Mouse (Mus musculus) gastrocnemius, postnatal 4 days (tissue): ENCODE data around the gene Gpr65. TPM values are rescaled to one million over a fixed set of nuclear protein-coding genes. Genes with fewer than 3 reads are reported as not detected.
"Not testable (repeated sequence)": the region's sequence is repeated elsewhere in the genome, so short reads cannot be mapped to it uniquely, and the experiment has no call there.

Experiments
- DNase-seq, 2 experiments: peaks; one replicate each; pipeline ENCODE4 v3.0.0; 2021 to 2022; ENCODE audit warnings: low spot score in 2 of 2, mixed read lengths in 2 of 2
- total RNA-seq, 2 experiments: library from RNA; stranded (reverse); gene quantifications; 2 replicates each; pipeline ENCODE4 v1.2.3; 2021

Gene Gpr65
- total RNA-seq, 2 experiments from 2014 or later = 0.25 to 0.57 TPM

DNA sequence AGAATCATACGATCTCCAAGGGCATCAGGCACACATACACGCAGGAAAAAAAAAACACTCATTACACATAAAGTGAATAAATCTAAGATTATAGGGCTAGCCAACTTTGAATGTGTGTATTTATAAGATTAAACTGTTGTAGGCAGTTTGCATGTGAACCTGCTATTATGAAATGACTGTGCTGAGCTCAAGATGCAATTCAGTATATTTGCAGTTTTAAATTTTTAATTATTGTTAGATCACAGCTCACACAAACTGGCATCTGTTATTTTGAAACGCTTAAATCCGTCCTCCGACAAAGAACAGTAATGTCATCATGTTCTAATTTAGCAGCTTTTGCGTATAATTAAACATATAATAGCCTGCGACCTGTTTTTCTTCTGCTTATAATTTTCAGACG, 12.6 kb downstream of the Gpr65 start:
- no peak for DNase-seq

DNA sequence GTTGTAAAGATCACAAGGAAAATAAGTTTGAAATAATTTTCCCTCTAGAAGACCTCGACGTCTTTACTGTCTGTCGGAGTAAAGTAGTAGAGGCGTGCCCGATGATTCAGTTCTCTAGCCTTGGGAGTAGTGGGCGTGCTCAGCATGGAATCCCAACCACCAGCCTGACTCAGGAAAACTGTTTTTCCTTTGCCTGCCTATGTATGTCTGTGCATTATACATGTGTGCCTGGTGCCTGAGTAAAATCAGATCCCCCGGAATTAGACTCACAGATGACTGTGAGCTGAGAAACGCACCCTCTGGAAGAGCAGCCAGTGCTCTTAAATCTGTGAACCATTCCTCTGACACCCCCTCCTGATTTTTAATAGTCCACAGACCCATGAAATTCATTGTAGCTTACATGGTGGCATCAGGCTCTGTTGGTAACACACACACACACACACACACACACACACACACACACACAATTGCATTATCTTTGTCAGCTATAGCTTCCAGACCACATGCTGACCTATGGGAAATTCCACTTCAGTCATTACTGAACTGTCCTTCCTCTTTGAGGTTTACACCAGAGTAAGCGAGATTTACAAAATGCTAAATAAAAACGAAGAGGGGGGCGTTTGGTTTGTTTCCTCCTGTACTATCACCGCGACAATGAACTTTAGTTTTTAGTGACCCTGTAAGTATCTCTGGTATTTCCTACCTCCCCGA, 14.5 kb downstream of the Gpr65 start:
- no peak for DNase-seq

DNA sequence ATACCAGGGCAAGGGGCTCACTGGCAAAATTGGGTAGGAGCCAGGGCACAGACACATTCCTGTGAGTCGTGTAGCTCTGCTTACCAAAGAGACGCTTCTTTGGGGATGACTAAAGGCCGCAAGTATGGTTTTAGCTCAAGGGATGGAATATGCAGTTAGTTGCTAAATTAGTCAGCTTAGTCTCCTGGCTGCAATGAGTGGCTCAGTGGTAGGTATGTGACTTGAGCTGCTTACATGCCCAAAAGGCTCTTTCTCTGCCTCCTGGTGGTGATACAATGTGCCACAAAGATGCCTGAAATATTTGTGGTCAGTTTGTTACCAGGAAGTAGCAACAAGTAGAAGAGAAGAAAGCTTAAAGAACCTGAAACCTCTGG, 15.0 kb downstream of the Gpr65 start:
- DNase-seq = no peak

DNA sequence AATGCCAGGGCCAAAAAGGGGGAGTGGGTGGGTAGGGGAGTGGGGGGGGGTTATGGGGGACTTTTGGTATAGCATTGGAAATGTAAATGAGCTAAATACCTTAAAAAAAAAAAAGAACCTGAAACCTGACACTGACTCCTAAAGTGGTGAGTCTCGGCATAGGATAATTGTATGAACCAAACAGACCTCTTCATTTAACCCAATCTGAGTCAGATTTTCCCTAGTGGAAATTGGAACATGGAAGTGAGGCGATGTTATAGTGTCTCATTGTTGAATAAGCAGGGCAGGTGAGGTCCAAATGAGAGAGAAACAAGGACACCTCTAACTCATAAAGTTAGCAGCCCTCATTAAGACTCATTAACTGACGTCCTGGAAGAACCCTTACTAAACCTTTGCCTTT, 16.0 kb downstream of the Gpr65 start:
- DNase-seq = no peak

DNA sequence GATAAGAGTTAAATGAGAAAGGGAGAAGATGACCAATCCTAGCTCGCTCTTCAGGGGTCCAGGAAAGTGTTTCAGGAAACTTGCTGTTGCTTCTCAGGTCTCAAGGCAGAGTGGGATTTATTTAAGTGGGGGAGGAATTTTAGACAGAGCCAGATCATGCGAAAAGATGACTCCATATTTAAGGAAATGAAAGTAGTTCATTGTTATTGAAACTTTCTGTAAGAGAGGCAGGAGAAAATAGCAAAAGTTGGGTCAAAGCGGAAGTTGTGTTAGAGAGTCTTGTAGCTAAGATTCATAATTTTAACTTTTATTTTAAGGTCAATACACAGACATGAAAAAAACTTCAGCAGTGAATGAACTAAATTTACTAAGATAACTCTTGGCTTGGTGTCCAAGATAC, 22.0 kb downstream of the Gpr65 start:
- no peak for DNase-seq

DNA sequence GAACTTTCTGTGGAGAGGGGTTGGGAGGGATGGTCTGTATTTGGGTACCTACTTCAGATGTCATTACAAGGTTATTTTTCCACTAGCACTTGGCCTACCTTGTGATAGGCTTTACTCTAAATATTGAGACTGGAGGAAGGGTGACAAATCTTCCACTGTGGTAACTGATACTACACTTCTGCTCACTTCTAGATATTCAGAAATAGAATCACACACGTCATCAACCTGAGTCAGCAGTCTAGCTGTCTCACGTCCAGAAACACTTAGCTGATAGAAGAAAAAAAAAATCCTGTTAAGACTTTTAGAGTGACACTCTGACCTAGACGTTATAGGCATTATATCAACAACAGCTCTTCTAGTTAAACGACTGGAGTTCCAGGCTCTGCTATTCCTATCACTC, 23.8 kb downstream of the Gpr65 start:
- DNase-seq = no peak

DNA sequence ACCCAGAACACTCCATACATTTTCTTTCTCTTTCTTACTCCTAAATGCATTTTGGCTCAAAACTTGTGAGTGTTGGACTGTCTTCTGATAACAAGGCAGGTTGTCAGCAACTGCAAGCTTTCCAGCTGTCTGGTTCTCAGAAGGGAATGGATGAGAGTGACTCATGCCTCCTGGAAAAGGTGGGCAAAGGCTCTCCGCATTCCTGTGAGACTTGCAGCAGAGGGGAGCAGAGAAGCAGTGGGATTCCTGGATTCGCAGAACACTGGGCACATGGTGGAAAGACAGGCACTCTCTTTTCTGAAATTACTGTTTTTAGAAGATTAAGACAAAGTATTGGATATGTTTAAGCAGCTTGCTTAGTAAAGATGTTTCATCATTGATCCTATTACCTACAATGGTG, 25.8 kb downstream of the Gpr65 start:
- no peak for DNase-seq

DNA sequence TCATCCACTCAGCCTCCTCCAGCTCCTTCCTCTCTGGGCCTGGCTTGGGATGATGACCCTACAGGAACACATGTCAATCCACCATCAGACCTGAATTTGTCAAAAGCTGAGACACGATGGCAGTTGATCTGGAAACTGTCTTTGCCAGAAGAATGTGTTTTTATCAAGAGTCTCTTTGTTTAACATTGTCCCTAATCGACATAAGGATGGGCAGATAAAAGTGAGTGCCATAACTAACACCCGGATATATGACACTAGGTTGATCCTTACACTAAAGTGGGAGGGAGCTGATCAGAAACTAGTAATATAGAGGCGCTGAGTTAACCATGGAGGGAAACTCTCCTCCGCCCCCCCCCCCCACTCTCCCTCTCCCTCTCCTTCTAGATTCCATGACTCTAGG, 33.5 kb downstream of the Gpr65 start:
- DNase-seq = no peak

DNA sequence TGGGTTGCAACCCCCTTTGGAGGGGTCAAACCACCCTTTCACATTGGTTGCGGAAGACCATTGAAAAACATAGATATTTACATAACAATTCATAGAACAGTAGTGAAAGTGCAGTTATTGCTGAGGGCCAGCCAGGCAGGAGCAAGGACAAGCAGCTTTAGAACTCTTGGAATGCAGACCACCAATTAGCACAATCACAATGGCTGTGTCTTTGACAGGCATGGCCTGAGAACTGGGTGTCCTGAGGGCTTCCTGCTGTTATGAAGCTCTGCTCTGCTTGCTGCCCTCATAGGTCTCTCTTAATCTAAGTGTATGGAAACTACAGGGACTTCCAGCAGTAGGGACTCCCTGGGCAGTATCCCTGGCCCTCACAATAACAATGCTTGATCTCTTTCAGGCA, 34.6 kb downstream of the Gpr65 start:
- no peak for DNase-seq

DNA sequence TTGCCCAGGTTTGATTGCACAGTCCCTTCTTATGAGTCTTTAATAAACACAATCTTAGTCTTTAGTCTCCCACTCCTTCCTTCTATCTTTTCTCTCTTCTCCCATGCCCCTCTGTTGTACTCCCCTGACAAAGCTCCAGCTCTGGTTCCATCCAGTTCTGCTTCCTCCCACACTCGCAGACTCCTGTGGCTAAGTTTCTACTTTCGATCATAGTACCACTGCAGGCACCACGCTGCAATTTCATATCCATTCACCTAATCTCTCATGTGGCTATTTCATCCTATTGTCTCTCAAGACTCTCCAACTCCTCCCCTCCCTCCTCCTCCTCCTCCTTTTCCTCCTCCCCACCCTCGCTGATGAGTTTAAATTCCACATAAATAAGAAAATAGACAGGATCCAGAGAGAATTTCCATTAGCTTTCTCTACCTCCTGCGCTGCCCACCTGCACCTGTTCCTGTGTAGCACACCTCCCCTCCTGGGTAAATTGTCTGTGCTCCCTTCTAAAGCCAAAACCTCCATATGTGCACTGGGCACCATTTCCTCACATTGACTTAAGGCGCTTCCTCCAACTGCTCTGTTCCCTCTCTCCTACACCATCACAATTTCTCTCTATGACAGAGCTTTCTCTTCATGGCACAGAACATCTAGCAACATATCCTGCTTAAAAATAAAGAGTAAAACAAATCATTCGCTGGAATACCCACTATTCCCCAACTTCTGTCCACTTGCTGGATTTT, 38.9 kb downstream of the Gpr65 start:
- no peak for DNase-seq

DNA sequence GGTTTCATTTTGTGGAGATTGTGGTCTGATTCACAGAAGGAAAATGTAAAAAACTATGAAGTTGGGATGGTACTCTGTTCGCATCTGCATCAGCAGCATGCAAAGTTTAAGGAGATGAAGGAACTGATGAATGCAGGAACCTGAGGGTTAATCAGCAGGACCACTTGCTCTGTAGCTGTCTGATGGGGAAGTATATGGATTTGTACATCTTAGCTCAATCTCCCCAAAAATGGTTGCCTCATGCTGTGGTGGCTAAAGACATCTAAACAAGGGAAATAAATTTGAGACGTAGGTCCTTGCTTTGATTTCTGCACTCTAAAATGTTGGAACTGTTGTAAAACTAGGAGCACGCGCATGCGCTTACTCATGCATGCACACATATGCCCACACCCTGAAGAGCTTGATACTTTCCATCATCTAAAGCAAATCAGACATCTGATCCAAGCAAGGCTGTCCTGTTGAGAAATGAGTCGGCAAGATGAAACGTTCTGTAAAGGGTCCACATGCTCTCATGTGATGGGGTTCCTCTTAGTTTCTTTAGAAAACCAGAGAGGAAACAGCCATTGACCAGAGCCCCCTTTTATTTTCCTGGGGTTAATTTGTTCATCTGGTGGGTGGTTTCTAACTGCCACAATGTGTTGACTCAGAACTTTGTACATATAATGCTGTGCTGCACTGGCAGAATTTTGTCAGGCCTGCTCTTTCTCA, 43.1 kb downstream of the Gpr65 start:
- no peak for DNase-seq

DNA sequence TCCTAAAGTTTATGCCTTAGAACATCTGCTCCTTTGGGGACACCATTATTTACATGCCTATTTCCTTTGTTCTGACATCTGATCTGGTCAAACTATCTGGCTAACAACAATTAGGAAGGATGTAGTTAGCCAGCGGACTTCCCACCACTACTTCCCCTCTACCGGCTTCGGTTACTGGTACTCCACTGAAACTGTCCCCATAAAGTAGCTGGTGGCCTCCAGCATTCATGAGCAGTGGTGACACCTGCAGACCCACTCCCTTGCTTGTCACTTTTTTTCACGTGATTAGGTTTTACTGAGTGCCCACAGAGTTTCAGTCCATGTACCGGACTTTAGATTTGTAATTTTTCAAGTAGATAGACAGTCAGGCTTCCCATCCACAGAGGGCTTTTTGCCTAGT, 47.5 kb downstream of the Gpr65 start:
- no peak for DNase-seq

DNA sequence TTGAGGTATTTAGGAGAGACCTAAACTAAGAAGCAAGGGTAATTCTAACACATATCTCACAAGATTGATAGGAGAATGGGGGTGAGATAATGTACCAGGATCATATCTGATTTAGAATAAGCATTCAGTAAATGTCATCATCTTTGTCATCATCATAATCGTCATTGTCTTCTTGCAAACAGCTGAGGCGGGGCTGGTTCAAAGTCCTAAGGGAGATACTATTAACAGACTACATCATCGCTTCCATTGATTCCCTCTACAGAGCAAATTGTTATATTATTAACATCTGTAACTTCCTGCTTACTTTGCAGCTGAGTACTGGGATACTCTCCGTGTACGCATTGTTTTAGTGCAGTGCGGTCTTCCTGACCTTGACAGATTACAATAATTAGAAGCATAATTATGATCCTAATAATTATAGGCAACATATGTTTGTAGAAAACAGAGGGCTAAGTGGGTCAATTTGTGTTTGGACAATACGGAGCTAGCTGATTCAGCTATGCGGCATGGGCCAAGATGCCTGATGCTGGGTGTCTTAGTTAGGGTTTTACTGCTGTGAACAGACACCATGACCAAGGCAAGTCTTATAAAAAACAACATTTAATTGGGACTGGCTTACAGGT, 49.4 kb downstream of the Gpr65 start:
- no peak for DNase-seq

DNA sequence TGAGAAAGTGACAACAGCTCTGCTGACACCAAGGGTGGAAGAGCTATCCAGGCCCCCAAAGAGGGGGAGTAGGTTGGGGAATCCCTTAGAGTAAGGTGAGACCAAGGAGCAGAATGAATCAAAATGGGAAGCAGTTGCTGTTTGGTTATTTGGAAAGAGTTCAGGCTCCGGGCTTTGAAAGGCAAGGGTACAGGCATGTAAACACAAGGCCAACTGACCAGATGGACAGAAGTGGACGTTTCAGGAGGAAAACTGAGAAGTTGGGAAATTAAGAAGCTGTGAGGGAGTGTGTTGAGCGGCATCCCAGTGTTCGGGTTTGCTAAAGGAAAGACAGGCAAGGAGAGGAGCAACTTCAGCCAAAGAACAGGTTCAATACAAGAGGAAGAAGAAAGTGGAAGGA, 54.0 kb downstream of the Gpr65 start:
- DNase-seq = no peak

DNA sequence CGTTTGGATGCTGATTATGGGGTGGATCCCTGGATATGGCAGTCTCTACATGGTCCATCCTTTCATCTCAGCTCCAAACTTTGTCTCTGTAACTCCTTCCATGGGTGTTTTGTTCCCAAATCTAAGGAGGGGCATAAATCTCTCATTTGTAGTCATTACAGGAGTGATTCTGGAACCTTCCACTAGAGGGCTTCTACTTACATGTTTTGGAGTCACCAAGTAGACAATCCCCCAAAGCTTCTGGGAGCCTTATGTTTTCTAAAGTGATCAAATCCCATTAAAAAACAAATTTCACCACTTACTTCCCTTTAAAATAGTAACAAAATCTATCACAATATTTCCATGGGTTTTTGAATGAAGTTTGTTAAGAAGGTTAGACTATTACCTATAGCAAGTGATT, 55.7 kb downstream of the Gpr65 start:
- not testable (repeated sequence) for DNase-seq

Other genes with a start within 250 kb of the Gpr65 start
- gene Galc, start 9.2 kb upstream of the Gpr65 start, total RNA-seq = 1 to 10 TPM; 5.5 to 6.0 TPM